ENCODE assay signal across 8 mouse cellular contexts in genomic region chr12:50943741-50944521, GRCm38 (mm10).
DNase-seq lines count a peak whose midpoint lies in the region; ATAC-seq and TF ChIP-seq lines count a peak whose summit lies in the region.

No protein-coding gene starts in this region.

- H3K9me3 ChIP-seq in limb, embryonic 10.5 days (replicated peaks), result no peaks in the 10 kb centered on the region
- H3K9me3 ChIP-seq in midbrain, postnatal 0 days (ENCODE audit: low read length), result no peaks in the 10 kb centered on the region

- DNase-seq in gastrocnemius, adult 18-20 months (ENCODE audit: low spot score), result peak; percentile 51
- DNase-seq in gastrocnemius, postnatal 25 days, result no peak
- DNase-seq in gonadal fat pad, adult 2 months (ENCODE audit: low read depth), result peak; percentile 2
- DNase-seq in kidney, adult 2 months, result peak; percentile 68
- DNase-seq in limb, embryonic 10.5 days (ENCODE audit: low spot score), result peak; percentile 80
- DNase-seq in midbrain, postnatal 0 days (ENCODE audit: low spot score), result peak; percentile 94
- DNase-seq in urinary bladder, postnatal 25 days (ENCODE audit: low spot score), result peak; percentile 17

- TF ChIP-seq CTCF in kidney, adult 2 months (conservative IDR thresholded peaks at IDR 0.05; ENCODE audit: insufficient read depth, insufficient read length, low read depth, low read length), result peak; percentile 90
- TF ChIP-seq CTCF in midbrain, postnatal 0 days (IDR thresholded peaks at IDR 0.05), result peak; percentile 93

- WGBS in kidney, adult 2 months, result 25% methylated on average over 19 of the region's 19 CpGs
- WGBS in limb, embryonic 10.5 days, result 29% methylated on average over 19 of the region's 19 CpGs
- 19% methylated on average over 19 of the region's 19 CpGs for WGBS in midbrain, postnatal 0 days

- H3K27me3 ChIP-seq in kidney, adult 2 months (replicated peaks; ENCODE audit: control insufficient read depth, insufficient read depth, low read length), result no peaks in the 10 kb centered on the region
- H3K27me3 ChIP-seq in limb, embryonic 10.5 days (ENCODE audit: low read depth, poor library complexity, severe bottlenecking), result peaks cover 14% of the 10 kb centered on the region
- H3K27me3 ChIP-seq in midbrain, postnatal 0 days (ENCODE audit: insufficient read depth, low read length), result no peaks in the 10 kb centered on the region

- H3K4me3 ChIP-seq in kidney, adult 2 months (ENCODE audit: insufficient read depth, low read depth, low read length), result no peak overlapping the region
- peak overlapping the region; percentile 44 for H3K4me3 ChIP-seq in limb, embryonic 10.5 days
- peak overlapping the region; percentile 33 for H3K4me3 ChIP-seq in midbrain, postnatal 0 days (ENCODE audit: low read depth, low read length)

- peak overlapping the region; percentile 54 for H3K4me2 ChIP-seq in midbrain, postnatal 0 days (ENCODE audit: low read depth, low read length, poor library complexity, severe bottlenecking)

- no peak for TF ChIP-seq POLR2A in kidney, adult 2 months (IDR thresholded peaks at IDR 0.05; ENCODE audit: low read depth, low read length)

- H3K9ac ChIP-seq in midbrain, postnatal 0 days (replicated peaks; ENCODE audit: low read length, poor library complexity, severe bottlenecking), result peak overlapping the region; percentile 65

- ATAC-seq in common myeloid progenitor, adult 5-6 weeks (replicated peaks; ENCODE audit: low read depth, poor library complexity, severe bottlenecking), result peak; percentile 79
- ATAC-seq in midbrain, postnatal 0 days (ENCODE audit: low FRiP score), result peak; percentile 88

- H3K36me3 ChIP-seq in kidney, adult 2 months (ENCODE audit: control insufficient read depth, insufficient read depth, low read length), result no peaks in the 10 kb centered on the region
- H3K36me3 ChIP-seq in limb, embryonic 10.5 days, result no peaks in the 10 kb centered on the region
- H3K36me3 ChIP-seq in midbrain, postnatal 0 days (ENCODE audit: insufficient read depth, low read length), result no peaks in the 10 kb centered on the region

- no peaks in the 10 kb centered on the region for H3K4me1 ChIP-seq in kidney, adult 2 months (ENCODE audit: control insufficient read depth, insufficient read depth, low read length)
- H3K4me1 ChIP-seq in limb, embryonic 10.5 days, result no peaks in the 10 kb centered on the region
- H3K4me1 ChIP-seq in midbrain, postnatal 0 days (ENCODE audit: insufficient read depth, low read length), result no peaks in the 10 kb centered on the region

- no peak overlapping the region for H3K27ac ChIP-seq in kidney, adult 2 months (ENCODE audit: insufficient read depth, low read depth, low read length)
- peak overlapping the region; percentile 71; the same call in 1 of the 2 replicates for H3K27ac ChIP-seq in limb, embryonic 10.5 days
- 0 out of 2 replicates have a peak overlapping the region, but pooled peaks have one; percentile 39 for H3K27ac ChIP-seq in midbrain, postnatal 0 days (ENCODE audit: low read depth, low read length)
